Mouse (Mus musculus) retina, postnatal 1 day (tissue): ENCODE data around the gene Pknox1.
"Not testable (repeated sequence)": the region's sequence is repeated elsewhere in the genome, so short reads cannot be mapped to it uniquely, and the experiment has no call there.

Experiments used
- DNase-seq: peaks from one replicate; pipeline ENCODE4 v3.0.0-alpha.2; 2012

The Pknox1 gene

DNA sequence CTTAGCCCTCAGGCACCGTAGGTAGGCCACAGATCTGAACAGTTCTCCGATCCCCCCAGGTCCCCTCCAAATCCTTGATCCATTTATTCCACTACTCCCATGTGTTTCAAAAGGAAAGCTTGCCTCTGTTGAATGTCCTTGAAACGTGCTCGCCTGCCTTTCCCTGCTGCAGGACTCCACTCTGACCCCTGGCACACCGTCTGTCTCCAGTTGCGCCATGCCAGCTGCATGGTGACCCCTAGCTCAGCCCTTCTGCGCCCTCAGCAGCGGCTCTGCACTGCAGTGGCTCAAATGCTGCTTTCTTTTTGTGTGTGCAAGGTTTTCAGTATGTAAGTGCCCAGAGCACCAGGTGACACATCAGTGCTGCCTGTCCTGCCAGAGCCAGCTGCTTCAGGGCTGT is 34.1 kb downstream of the Pknox1 start:
- no peak for DNase-seq

GRCm38 (mm10) chr17:31606424-31606823 is 41.9 kb downstream of the Pknox1 start:
- DNase-seq, result no peak

GRCm38 (mm10) chr17:31607256-31607951 is 42.9 kb downstream of the Pknox1 start:
- no peak for DNase-seq

GRCm38 (mm10) chr17:31609173-31609572 is 44.6 kb downstream of the Pknox1 start:
- DNase-seq, result not testable (repeated sequence)

DNA sequence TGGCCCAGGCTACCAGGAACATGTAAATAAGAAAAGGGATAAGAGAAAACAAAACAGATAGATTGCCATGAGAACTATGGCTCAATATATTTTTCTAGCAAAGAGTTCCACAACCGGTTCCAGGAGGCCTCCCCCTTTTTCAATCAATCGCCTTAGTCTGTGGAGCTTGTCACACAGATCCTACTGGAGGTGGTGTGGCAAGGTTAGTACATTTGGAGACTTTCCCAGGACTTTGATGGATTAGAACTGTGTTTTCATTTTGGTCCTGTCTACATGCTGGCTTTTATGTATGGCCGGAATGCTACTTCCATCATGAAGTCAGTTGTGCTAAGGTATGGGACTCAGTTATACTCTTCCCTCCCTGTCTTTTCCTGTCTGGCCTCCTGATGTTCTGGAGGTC is 45.4 kb downstream of the Pknox1 start:
- DNase-seq, result no peak

GRCm38 (mm10) chr17:31613086-31613755 is 48.7 kb downstream of the Pknox1 start:
- peak; percentile 34 for DNase-seq

DNA sequence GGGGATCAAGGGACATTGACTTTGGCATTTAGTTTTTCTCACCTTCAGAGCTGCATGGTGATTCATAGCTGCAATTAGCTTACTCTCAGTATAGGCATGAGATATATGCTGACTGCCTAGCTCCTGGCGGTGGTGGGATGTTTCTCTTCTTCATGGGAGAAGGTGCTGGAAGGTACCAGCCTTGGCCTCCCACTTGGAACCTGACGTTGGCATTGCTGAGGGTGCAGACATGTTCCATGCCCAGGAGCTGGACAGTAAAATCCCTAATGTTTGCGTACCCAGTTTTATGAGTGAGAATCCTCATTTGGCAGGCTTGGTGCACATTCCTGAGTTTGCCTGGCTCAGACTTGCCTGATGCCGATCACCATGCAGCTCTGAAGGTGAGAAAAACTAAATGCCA is 58.6 kb downstream of the Pknox1 start:
- no peak for DNase-seq

- no peak for DNase-seq
Measured at GRCm38 (mm10) chr17:31627961-31628360, 63.4 kb downstream of the Pknox1 start.

DNA sequence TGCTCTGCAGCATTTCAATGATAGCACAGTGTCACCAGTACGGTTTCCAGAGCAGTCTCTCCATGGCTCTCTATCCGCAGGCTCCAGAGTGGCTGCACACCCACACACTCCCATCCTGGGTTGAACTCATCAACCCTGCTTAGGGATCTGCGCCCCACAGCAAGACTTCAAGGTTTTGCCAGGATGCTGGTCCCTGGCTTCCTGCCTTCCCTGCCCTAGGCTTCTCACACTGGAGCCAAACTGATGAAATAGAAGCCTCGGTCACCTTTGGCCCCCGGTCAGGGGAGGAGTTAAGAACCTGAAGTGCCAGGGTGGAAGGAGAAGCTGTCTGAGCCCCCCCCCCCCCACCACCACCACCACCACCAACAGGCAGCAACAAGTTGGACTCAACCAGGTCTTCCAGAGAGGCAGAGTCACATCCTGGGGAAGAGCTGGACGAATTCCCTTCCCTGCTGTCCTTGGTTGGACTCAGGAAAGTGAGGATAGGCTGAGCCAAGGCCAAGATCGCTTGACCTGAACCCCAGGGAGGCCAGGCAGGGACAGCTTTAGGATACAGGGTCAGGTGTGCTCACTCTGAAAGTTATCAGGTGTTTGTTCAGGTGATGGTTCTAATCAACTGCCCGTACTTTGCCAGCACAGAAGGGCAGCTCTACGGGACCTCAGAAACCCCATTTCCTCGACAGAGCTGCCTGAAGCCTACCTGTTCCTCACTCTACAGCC is 66.7 kb downstream of the Pknox1 start:
- DNase-seq, result no peak

GRCm38 (mm10) chr17:31633007-31633406 is 68.5 kb downstream of the Pknox1 start:
- no peak for DNase-seq

- DNase-seq, result no peak
Measured at GRCm38 (mm10) chr17:31634896-31635295, 70.4 kb downstream of the Pknox1 start.

DNA sequence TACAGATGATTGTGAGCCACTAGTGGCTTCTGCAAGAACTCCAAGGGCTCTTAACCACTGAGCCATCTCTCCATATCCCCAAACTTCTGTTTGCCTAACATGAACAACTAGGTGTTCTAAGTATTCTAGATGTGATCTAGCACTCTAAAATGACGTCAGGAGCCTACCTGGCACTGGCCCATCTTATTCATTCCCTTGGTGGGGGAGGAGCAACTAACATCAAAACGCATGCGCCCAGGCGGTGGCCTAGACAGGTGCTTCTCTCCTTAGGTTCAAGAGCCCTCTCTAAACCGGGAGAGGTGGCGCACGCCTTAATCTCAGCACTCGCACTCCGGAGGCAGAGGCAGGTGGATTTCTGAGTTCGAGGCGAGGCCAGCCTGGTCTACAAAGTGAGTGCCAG is 71.2 kb downstream of the Pknox1 start:
- DNase-seq, result no peak

GRCm38 (mm10) chr17:31636277-31636941 is 71.9 kb downstream of the Pknox1 start:
- DNase-seq, result no peak

- peak; percentile 78 for DNase-seq
Measured at GRCm38 (mm10) chr17:31636942-31637811, 72.6 kb downstream of the Pknox1 start, which contains the start of gene Cbs. Gene Cbs, minus strand, starts transcription at chr17:31637238.

GRCm38 (mm10) chr17:31637866-31638570 is 73.5 kb downstream of the Pknox1 start:
- DNase-seq, result peak; percentile 38

DNA sequence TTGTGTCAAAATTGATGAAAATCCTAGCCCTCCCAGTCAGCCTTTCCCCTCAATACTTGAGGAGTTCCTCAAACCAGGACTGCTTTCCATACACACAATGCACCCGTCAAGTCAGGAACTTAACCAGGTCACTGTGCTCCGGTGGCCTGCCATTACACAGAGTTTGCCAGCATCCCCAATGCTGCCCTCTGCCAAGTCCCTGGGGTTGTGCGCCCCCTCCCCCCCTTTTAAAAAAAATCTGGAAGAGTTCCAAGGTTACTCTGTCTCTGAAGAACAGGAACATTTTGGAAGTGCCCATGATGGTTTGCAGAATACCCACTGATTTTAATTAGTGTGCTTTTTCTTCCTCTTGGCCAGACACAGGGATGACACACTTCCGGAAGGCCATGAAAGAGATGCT is 75.1 kb downstream of the Pknox1 start:
- peak; percentile 75 for DNase-seq

DNA sequence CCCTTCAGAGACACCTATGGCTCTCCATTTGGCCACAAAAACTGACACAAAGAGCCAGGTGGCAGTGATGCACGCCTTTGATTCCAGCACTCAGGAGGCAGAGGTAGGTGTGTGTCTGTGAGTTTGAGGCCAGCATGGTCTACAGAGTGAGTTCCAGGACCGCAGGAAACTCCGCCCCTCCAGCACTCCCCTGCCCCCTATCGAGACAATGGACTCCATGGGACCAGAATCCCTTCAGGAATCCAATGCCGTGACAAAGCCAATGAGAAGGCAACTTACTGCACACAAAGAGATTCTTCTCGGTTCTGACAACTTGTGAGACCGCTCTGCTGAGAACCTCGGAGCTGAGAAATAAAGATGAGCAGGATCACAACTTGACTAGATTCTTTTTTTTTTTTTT is 77.8 kb downstream of the Pknox1 start:
- no peak for DNase-seq

GRCm38 (mm10) chr17:31642913-31643312 is 78.4 kb downstream of the Pknox1 start:
- no peak for DNase-seq

- DNase-seq, result no peak
Measured at GRCm38 (mm10) chr17:31646199-31647002, 81.9 kb downstream of the Pknox1 start.

- no peak for DNase-seq
Measured at GRCm38 (mm10) chr17:31652152-31652551, 87.6 kb downstream of the Pknox1 start.

GRCm38 (mm10) chr17:31653277-31653676 is 88.7 kb downstream of the Pknox1 start:
- no peak for DNase-seq
